22 mouse cellular contexts compared by ENCODE assay signal in genomic region chr14:87300838-87301237, GRCm38 (mm10).
DNase-seq lines count a peak whose midpoint lies in the region; ATAC-seq and TF ChIP-seq lines count a peak whose summit lies in the region.
"Had no signal": no experiment of that assay in that cellular context is flagged by ENCODE, and none has a peak within 500 bp of the region (broad histone marks: within the 10 kb centered on the region; RNA-seq: fewer than 3 reads in every experiment).

No protein-coding gene starts in this region.

- no peak overlapping the region for H3K9ac ChIP-seq in embryonic facial prominence, embryonic 12.5 days
- no peak overlapping the region for H3K9ac ChIP-seq in kidney, embryonic 15.5 days
- H3K9ac ChIP-seq in midbrain, embryonic 14.5 days (replicated peaks; ENCODE audit: low read length), result no peak overlapping the region
- no peak overlapping the region for H3K9ac ChIP-seq in midbrain, postnatal 0 days (replicated peaks; ENCODE audit: low read length, poor library complexity, severe bottlenecking)
- H3K9ac ChIP-seq: embryonic facial prominence, embryonic 13.5 days; heart, embryonic 13.5 days had no signal

- DNase-seq in embryonic facial prominence, embryonic 10.5 days (ENCODE audit: low spot score), result no peak
- no peak for DNase-seq in kidney, adult 9 months
- DNase-seq in midbrain, embryonic 14.5 days, result no peak
- DNase-seq in midbrain, postnatal 0 days (ENCODE audit: low spot score), result no peak
- DNase-seq in lung, postnatal 14 days, result no peak
- DNase-seq: adrenal gland, postnatal 10 days; B cell, adult 2 months; cerebellum, adult 11 months; cerebellum, adult 8-10 months; cerebellum, postnatal 14 days; embryo, embryonic 11 days; gastrocnemius, postnatal 36 days; heart, adult 11 months; heart, postnatal 4 days had no signal

- no peaks in the 10 kb centered on the region for H3K36me3 ChIP-seq in embryonic facial prominence, embryonic 12.5 days
- H3K36me3 ChIP-seq in embryonic facial prominence, embryonic 10.5 days (replicated peaks), result no peaks in the 10 kb centered on the region
- no peaks in the 10 kb centered on the region for H3K36me3 ChIP-seq in kidney, embryonic 15.5 days
- H3K36me3 ChIP-seq in midbrain, embryonic 14.5 days (ENCODE audit: control insufficient read depth, insufficient read depth, low read length), result no peaks in the 10 kb centered on the region
- no peaks in the 10 kb centered on the region for H3K36me3 ChIP-seq in midbrain, postnatal 0 days (ENCODE audit: insufficient read depth, low read length)
- H3K36me3 ChIP-seq: embryonic facial prominence, embryonic 13.5 days; heart, embryonic 13.5 days had no signal

- no peak overlapping the region for H3K27ac ChIP-seq in embryonic facial prominence, embryonic 12.5 days
- no peak overlapping the region for H3K27ac ChIP-seq in embryonic facial prominence, embryonic 10.5 days (replicated peaks)
- H3K27ac ChIP-seq in kidney, embryonic 15.5 days, result no peak overlapping the region
- H3K27ac ChIP-seq in midbrain, embryonic 14.5 days (replicated peaks; ENCODE audit: low read depth, low read length), result no peak overlapping the region
- H3K27ac ChIP-seq in midbrain, postnatal 0 days (ENCODE audit: low read depth, low read length), result no peak overlapping the region
- H3K27ac ChIP-seq: embryonic facial prominence, embryonic 13.5 days; heart, embryonic 13.5 days had no signal

- peak; percentile 49; the same call in 1 of the 2 replicates for ATAC-seq in embryonic facial prominence, embryonic 12.5 days (ENCODE audit: insufficient number of reproducible peaks, insufficient read depth, low FRiP score, low TSS enrichment)
- ATAC-seq in kidney, embryonic 15.5 days (replicated peaks; ENCODE audit: low FRiP score), result peak; percentile 62; the same call in 1 of the 2 replicates
- ATAC-seq in midbrain, embryonic 14.5 days (ENCODE audit: low FRiP score, low TSS enrichment), result 0 out of 2 replicates have a peak, but pooled peaks have one; percentile 34
- no peak for ATAC-seq in midbrain, postnatal 0 days (ENCODE audit: low FRiP score)
- ATAC-seq: CD4-positive, CD25-positive, alpha-beta regulatory T cell, adult 4 months; forebrain, embryonic 14.5 days; hindbrain, embryonic 16.5 days; inflammation-experienced regulatory T-cells, adult 6 months had no signal

- 74% methylated on average over 4 of the region's 4 CpGs for WGBS in embryonic facial prominence, embryonic 12.5 days
- WGBS in embryonic facial prominence, embryonic 10.5 days, result 67% methylated on average over 4 of the region's 4 CpGs
- WGBS in kidney, embryonic 15.5 days, result 54% methylated on average over 4 of the region's 4 CpGs
- WGBS in midbrain, embryonic 14.5 days, result 65% methylated on average over 4 of the region's 4 CpGs
- WGBS in midbrain, postnatal 0 days, result 71% methylated on average over 4 of the region's 4 CpGs

- no peaks in the 10 kb centered on the region for H3K27me3 ChIP-seq in embryonic facial prominence, embryonic 12.5 days
- H3K27me3 ChIP-seq in embryonic facial prominence, embryonic 10.5 days (replicated peaks; ENCODE audit: low read depth, poor library complexity, severe bottlenecking), result no peaks in the 10 kb centered on the region
- H3K27me3 ChIP-seq in kidney, embryonic 15.5 days, result no peaks in the 10 kb centered on the region
- no peaks in the 10 kb centered on the region for H3K27me3 ChIP-seq in midbrain, embryonic 14.5 days (ENCODE audit: control insufficient read depth, insufficient read depth, low read length)
- H3K27me3 ChIP-seq in midbrain, postnatal 0 days (ENCODE audit: insufficient read depth, low read length), result no peaks in the 10 kb centered on the region
- H3K27me3 ChIP-seq: embryonic facial prominence, embryonic 13.5 days; heart, embryonic 13.5 days had no signal

- TF ChIP-seq CTCF in midbrain, postnatal 0 days (IDR thresholded peaks at IDR 0.05), result no peak

- H3K4me1 ChIP-seq in embryonic facial prominence, embryonic 12.5 days, result peaks cover 2% of the 10 kb centered on the region; the same call in 1 of the 2 replicates
- H3K4me1 ChIP-seq in embryonic facial prominence, embryonic 10.5 days, result peaks cover 5% of the 10 kb centered on the region
- H3K4me1 ChIP-seq in kidney, embryonic 15.5 days, result peaks cover 4% of the 10 kb centered on the region; the same call in 1 of the 2 replicates
- H3K4me1 ChIP-seq in midbrain, embryonic 14.5 days (ENCODE audit: control insufficient read depth, insufficient read depth, low read length), result no peaks in the 10 kb centered on the region
- H3K4me1 ChIP-seq in midbrain, postnatal 0 days (ENCODE audit: insufficient read depth, low read length), result no peaks in the 10 kb centered on the region

- no peak overlapping the region for H3K4me3 ChIP-seq in embryonic facial prominence, embryonic 12.5 days
- no peak overlapping the region for H3K4me3 ChIP-seq in embryonic facial prominence, embryonic 10.5 days
- H3K4me3 ChIP-seq in kidney, embryonic 15.5 days (replicated peaks), result no peak overlapping the region
- H3K4me3 ChIP-seq in midbrain, embryonic 14.5 days (replicated peaks; ENCODE audit: low read depth, low read length), result no peak overlapping the region
- no peak overlapping the region for H3K4me3 ChIP-seq in midbrain, postnatal 0 days (ENCODE audit: low read depth, low read length)
- H3K4me3 ChIP-seq: embryonic facial prominence, embryonic 13.5 days; heart, embryonic 13.5 days had no signal

- no peak overlapping the region for H3K4me2 ChIP-seq in embryonic facial prominence, embryonic 12.5 days (replicated peaks)
- H3K4me2 ChIP-seq in kidney, embryonic 15.5 days, result no peak overlapping the region
- H3K4me2 ChIP-seq in midbrain, embryonic 14.5 days (ENCODE audit: low read length), result no peak overlapping the region
- no peak overlapping the region for H3K4me2 ChIP-seq in midbrain, postnatal 0 days (ENCODE audit: low read depth, low read length, poor library complexity, severe bottlenecking)
- H3K4me2 ChIP-seq: embryonic facial prominence, embryonic 13.5 days; heart, embryonic 13.5 days had no signal

- no peaks in the 10 kb centered on the region for H3K9me3 ChIP-seq in embryonic facial prominence, embryonic 12.5 days
- H3K9me3 ChIP-seq in embryonic facial prominence, embryonic 10.5 days, result no peaks in the 10 kb centered on the region
- no peaks in the 10 kb centered on the region for H3K9me3 ChIP-seq in kidney, embryonic 15.5 days (replicated peaks)
- no peaks in the 10 kb centered on the region for H3K9me3 ChIP-seq in midbrain, embryonic 14.5 days (ENCODE audit: control insufficient read depth, low read length)
- no peaks in the 10 kb centered on the region for H3K9me3 ChIP-seq in midbrain, postnatal 0 days (ENCODE audit: low read length)
- H3K9me3 ChIP-seq: embryonic facial prominence, embryonic 13.5 days; heart, embryonic 13.5 days had no signal
